Mouse (Mus musculus): ENCODE data around the gene Dnah1. TPM values are rescaled to one million over a fixed set of nuclear protein-coding genes. Genes with fewer than 3 reads are reported as not detected.

The Dnah1 gene
- polyA plus RNA-seq, 1 experiment from 2014 or later = 4.3 TPM

DNA sequence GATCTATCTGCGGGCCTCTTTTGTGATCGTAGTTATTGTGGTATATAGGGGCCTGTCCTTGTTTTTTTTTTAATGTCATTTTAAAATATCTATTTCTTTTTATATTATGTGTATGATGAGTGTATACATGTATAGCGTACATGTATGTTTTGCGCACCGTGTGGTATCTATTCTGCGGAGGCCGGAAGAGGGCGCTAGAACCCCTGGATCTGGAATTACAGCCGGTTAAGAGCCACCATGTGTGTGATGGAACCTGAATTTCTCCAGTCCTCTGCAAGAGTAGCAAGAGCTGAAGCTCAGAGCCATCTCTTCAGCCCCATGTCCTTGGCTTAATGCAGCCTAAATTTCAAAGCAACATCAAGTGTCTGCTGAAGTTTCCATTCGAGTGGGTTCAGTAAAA, 1.2 kb upstream of the Dnah1 start:
- no peaks in the 10 kb centered on the region for H3K36me3 ChIP-seq (replicated peaks; ENCODE audit: control insufficient read depth, insufficient read depth)
- H3K9ac ChIP-seq = no peak overlapping the region
- H3K4me2 ChIP-seq (replicated peaks) = no peak overlapping the region
- no peak for ATAC-seq (ENCODE audit: low FRiP score)
- H3K9me3 ChIP-seq (ENCODE audit: control insufficient read depth, low read length) = no peaks in the 10 kb centered on the region
- H3K27me3 ChIP-seq (ENCODE audit: control insufficient read depth, insufficient read depth, low read length) = no peaks in the 10 kb centered on the region
- no peak overlapping the region for H3K27ac ChIP-seq
- no peaks in the 10 kb centered on the region for H3K4me1 ChIP-seq (replicated peaks; ENCODE audit: control insufficient read depth, insufficient read depth, low read length)
- H3K4me3 ChIP-seq (replicated peaks; ENCODE audit: low read length) = no peak overlapping the region
- 65% methylated on average over 10 of the region's 10 CpGs for WGBS
- no peak for DNase-seq (ENCODE audit: low spot score)

DNA sequence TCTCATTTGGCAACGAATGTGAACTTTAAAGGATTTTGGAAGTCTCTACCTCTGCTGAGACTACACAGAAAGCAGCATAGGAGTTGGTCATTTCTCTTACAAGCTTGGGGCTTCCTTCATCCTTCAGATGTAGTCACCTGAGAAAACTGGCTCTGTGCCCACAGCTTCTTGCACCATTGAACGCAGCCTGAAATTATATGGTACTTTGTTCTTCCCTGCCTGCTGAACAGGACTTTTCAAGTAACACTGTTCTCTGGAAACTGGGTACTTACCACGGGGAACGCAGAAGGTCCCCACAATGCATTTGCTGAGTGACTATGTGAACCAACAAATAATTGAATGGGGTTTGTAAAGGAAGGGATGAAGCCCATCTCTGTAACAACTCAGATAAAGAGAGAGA, 507 bp downstream of the Dnah1 start:
- Histone ChIP-seq H3K4me1 (replicated peaks; ENCODE audit: control insufficient read depth, insufficient read depth, low read length) (no peaks in the 10 kb centered on the region), H3K9ac (peak overlapping the region; percentile 51; the same call in 1 of the 2 replicates), H3K27ac (no peak overlapping the region), H3K4me3 (replicated peaks; ENCODE audit: low read length) (peak overlapping the region; percentile 24; the same call in 1 of the 2 replicates), H3K4me2 (replicated peaks) (peak overlapping the region; percentile 50), H3K36me3 (replicated peaks; ENCODE audit: control insufficient read depth, insufficient read depth) (no peaks in the 10 kb centered on the region), H3K9me3 (ENCODE audit: control insufficient read depth, low read length) (no peaks in the 10 kb centered on the region), H3K27me3 (ENCODE audit: control insufficient read depth, insufficient read depth, low read length) (no peaks in the 10 kb centered on the region)
- DNase-seq (ENCODE audit: low spot score) (no peak), ATAC-seq (ENCODE audit: low FRiP score) (no peak)
- 78% methylated on average over 4 of the region's 4 CpGs for WGBS

DNA sequence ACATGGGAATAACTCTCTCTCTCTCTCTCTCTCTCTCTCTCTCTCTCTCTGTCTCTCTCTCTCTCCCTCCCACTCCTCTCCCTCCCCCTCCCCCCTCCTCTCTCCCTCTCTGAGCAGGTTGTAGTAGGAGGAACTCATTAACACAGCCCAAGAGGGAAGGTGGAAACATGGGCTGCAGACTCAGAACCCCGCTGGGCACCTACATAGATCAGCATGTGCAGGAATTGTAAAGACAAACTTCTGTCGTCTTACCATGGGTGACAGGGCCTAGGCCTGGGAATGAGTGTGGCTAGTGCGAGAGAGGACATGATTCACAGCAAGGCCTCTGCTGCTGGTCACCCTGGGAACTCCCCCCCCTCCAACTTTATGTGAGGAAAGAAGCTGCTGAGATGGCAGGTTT, 1.5 kb downstream of the Dnah1 start:
- Histone ChIP-seq H3K27me3 (ENCODE audit: control insufficient read depth, insufficient read depth, low read length) (no peaks in the 10 kb centered on the region), H3K9me3 (ENCODE audit: control insufficient read depth, low read length) (no peaks in the 10 kb centered on the region), H3K4me2 (replicated peaks) (no peak overlapping the region), H3K4me1 (replicated peaks; ENCODE audit: control insufficient read depth, insufficient read depth, low read length) (no peaks in the 10 kb centered on the region), H3K4me3 (replicated peaks; ENCODE audit: low read length) (no peak overlapping the region), H3K9ac (no peak overlapping the region), H3K36me3 (replicated peaks; ENCODE audit: control insufficient read depth, insufficient read depth) (no peaks in the 10 kb centered on the region), H3K27ac (no peak overlapping the region)
- no peak for DNase-seq (ENCODE audit: low spot score)
- 83% methylated on average over 3 of the region's 3 CpGs for WGBS
- ATAC-seq (ENCODE audit: low FRiP score) = no peak

DNA sequence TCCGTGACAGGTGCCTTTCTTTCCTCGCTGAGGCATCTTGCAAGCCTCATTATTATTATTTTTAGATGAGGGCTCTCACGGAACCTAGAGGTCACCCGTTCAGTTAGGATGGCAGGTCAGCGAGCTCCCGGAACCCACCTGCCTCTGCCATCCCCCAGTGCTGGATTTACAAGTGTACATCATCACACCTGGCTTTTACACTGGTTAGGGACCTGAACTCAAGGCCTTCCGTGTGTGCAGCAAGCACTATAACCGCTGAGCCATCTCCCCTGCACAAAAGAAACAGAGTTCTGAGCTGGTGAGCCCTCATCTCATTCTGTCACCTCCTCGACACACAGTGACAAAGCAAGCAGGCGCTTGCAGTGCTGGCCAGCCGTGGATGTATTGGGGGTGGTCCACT, 2.5 kb downstream of the Dnah1 start:
- H3K36me3 ChIP-seq (replicated peaks; ENCODE audit: control insufficient read depth, insufficient read depth) = no peaks in the 10 kb centered on the region
- DNase-seq (ENCODE audit: low spot score) = no peak
- no peaks in the 10 kb centered on the region for H3K9me3 ChIP-seq (ENCODE audit: control insufficient read depth, low read length)
- ATAC-seq (ENCODE audit: low FRiP score) = no peak
- no peaks in the 10 kb centered on the region for H3K4me1 ChIP-seq (replicated peaks; ENCODE audit: control insufficient read depth, insufficient read depth, low read length)
- H3K9ac ChIP-seq = no peak overlapping the region
- no peaks in the 10 kb centered on the region for H3K27me3 ChIP-seq (ENCODE audit: control insufficient read depth, insufficient read depth, low read length)
- H3K4me3 ChIP-seq (replicated peaks; ENCODE audit: low read length) = no peak overlapping the region
- H3K27ac ChIP-seq = no peak overlapping the region
- no peak overlapping the region for H3K4me2 ChIP-seq (replicated peaks)
- WGBS = 87% methylated on average over 11 of the region's 11 CpGs

DNA sequence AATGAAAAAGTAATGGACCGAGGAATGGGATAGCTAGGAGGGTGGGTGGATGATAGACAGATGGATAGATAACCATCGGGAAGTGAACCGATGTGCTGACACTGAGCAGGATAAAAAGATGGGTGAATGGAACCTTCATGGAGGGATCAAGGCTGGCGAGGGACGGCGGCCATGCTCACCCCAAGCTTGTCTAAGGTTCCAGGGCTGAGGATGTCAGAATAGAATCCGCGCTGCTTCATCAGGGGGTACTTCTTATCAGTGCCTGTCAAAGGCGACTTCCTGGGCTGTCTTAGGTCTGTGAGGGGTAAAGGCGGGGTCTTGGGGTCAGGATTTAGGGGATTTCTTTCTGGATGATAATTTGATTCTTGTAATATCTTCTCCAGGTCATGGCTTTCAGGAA, 4.2 kb downstream of the Dnah1 start:
- Histone ChIP-seq H3K9me3 (ENCODE audit: control insufficient read depth, low read length) (no peaks in the 10 kb centered on the region), H3K4me2 (replicated peaks) (no peak overlapping the region), H3K36me3 (replicated peaks; ENCODE audit: control insufficient read depth, insufficient read depth) (no peaks in the 10 kb centered on the region), H3K27ac (no peak overlapping the region), H3K4me1 (replicated peaks; ENCODE audit: control insufficient read depth, insufficient read depth, low read length) (no peaks in the 10 kb centered on the region), H3K4me3 (replicated peaks; ENCODE audit: low read length) (no peak overlapping the region), H3K9ac (no peak overlapping the region), H3K27me3 (ENCODE audit: control insufficient read depth, insufficient read depth, low read length) (no peaks in the 10 kb centered on the region)
- no peak for ATAC-seq (ENCODE audit: low FRiP score)
- DNase-seq (ENCODE audit: low spot score) = no peak
- WGBS = 90% methylated on average over 10 of the region's 10 CpGs

DNA sequence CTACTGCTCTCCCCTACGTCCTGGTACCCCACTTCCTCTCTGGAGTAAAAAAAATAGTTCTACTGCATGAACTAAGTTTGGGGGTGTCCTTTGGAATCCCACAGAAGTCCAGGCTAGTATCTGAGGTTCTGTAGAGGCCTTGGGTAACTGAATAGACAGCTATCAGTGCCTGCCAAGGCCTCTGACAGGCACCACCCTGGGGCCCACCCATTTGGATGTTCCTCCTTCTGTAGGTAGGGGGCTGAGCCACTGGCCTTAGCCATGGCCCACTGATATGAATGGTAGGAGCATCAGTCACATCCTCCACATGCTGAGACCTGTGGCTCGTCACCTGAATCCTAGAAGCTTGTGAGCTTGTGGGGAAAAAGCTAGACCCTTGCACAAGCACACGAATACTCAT, 5.9 kb downstream of the Dnah1 start:
- no peaks in the 10 kb centered on the region for H3K27me3 ChIP-seq (ENCODE audit: control insufficient read depth, insufficient read depth, low read length)
- H3K9me3 ChIP-seq (ENCODE audit: control insufficient read depth, low read length) = no peaks in the 10 kb centered on the region
- WGBS = 80% methylated on average over 3 of the region's 3 CpGs
- DNase-seq (ENCODE audit: low spot score) = no peak
- no peak overlapping the region for H3K9ac ChIP-seq
- ATAC-seq (ENCODE audit: low FRiP score) = no peak
- H3K36me3 ChIP-seq (replicated peaks; ENCODE audit: control insufficient read depth, insufficient read depth) = no peaks in the 10 kb centered on the region
- no peak overlapping the region for H3K4me3 ChIP-seq (replicated peaks; ENCODE audit: low read length)
- H3K27ac ChIP-seq = no peak overlapping the region
- no peak overlapping the region for H3K4me2 ChIP-seq (replicated peaks)
- H3K4me1 ChIP-seq (replicated peaks; ENCODE audit: control insufficient read depth, insufficient read depth, low read length) = no peaks in the 10 kb centered on the region

DNA sequence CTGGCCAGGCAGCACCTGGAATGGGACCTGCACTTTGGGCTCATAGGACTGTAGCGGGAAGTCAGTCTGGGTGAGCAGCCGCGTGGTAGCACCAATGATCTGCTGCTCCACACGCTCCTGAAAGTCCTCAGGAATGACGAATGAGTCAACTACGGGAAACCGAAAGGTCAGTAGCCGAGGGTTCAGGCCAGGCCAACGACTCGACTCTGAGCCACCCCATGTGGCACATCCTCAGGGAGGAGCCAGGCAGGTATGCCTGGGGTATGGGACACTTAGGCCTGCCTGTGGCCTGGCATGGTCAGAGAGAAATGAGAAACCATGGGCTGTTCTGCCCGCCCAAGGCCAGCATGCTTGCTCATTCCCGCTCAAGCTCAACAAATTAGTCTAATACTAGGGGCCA, 7.1 kb downstream of the Dnah1 start:
- DNase-seq (ENCODE audit: low spot score) = no peak
- Histone ChIP-seq H3K9me3 (ENCODE audit: control insufficient read depth, low read length) (no peaks in the 10 kb centered on the region), H3K4me2 (replicated peaks) (no peak overlapping the region), H3K27me3 (ENCODE audit: control insufficient read depth, insufficient read depth, low read length) (no peaks in the 10 kb centered on the region), H3K36me3 (replicated peaks; ENCODE audit: control insufficient read depth, insufficient read depth) (no peaks in the 10 kb centered on the region), H3K4me1 (replicated peaks; ENCODE audit: control insufficient read depth, insufficient read depth, low read length) (no peaks in the 10 kb centered on the region), H3K27ac (no peak overlapping the region), H3K9ac (no peak overlapping the region), H3K4me3 (replicated peaks; ENCODE audit: low read length) (no peak overlapping the region)
- WGBS = 84% methylated on average over 12 of the region's 12 CpGs
- ATAC-seq (ENCODE audit: low FRiP score) = no peak

DNA sequence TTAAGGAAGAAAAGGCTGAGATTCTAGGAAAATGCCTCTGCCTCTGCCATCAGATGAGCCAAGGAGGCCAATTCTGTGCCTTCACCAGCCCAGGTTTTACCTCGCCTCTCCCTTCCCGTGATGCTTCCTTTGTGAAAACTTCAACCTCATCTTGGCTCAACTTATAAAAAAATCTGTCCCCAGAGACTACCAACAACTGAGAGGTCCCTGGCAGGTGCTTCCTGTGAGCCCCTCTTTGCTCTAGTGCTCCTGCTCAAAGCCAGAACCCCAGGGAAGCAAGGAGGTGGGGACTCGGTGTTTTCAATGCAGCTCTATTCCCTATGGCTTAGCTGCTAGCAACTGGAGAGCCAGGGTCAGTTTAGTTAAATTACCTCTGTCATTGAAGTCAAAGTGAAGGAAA, 10.5 kb downstream of the Dnah1 start:
- Histone ChIP-seq H3K4me3 (replicated peaks; ENCODE audit: low read length) (no peak overlapping the region), H3K9me3 (ENCODE audit: control insufficient read depth, low read length) (no peaks in the 10 kb centered on the region), H3K4me1 (replicated peaks; ENCODE audit: control insufficient read depth, insufficient read depth, low read length) (no peaks in the 10 kb centered on the region), H3K27me3 (ENCODE audit: control insufficient read depth, insufficient read depth, low read length) (no peaks in the 10 kb centered on the region), H3K27ac (no peak overlapping the region), H3K9ac (no peak overlapping the region), H3K36me3 (replicated peaks; ENCODE audit: control insufficient read depth, insufficient read depth) (no peaks in the 10 kb centered on the region), H3K4me2 (replicated peaks) (no peak overlapping the region)
- WGBS = 45% methylated on average over 3 of the region's 3 CpGs
- DNase-seq (ENCODE audit: low spot score) = no peak
- no peak for ATAC-seq (ENCODE audit: low FRiP score)

DNA sequence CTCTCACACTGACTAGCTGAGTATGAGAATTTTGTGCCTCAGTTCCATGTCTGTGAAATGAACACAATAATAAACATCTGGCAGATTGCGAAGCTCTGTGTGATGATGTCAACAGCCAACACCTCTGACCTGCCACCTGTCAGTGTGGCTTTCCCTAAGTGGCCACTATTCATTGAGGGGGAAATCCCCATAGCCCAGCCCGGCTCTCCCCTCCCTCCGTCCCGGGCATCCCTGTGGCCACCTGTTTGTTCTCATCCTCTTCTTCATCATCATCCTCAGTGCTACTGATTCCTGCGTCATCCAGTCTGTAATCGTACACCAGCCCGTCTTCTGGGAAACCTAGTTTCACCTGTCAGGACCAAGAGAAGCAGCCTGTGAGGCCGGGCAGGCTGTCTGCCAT, 38.0 kb downstream of the Dnah1 start:
- no peak overlapping the region for H3K9ac ChIP-seq
- H3K4me3 ChIP-seq (replicated peaks; ENCODE audit: low read length) = no peak overlapping the region
- H3K9me3 ChIP-seq (ENCODE audit: control insufficient read depth, low read length) = no peaks in the 10 kb centered on the region
- H3K27ac ChIP-seq = no peak overlapping the region
- ATAC-seq (ENCODE audit: low FRiP score) (no peak), DNase-seq (ENCODE audit: low spot score) (no peak)
- H3K4me2 ChIP-seq (replicated peaks) = no peak overlapping the region
- no peaks in the 10 kb centered on the region for H3K36me3 ChIP-seq (replicated peaks; ENCODE audit: control insufficient read depth, insufficient read depth)
- H3K27me3 ChIP-seq (ENCODE audit: control insufficient read depth, insufficient read depth, low read length) = no peaks in the 10 kb centered on the region
- WGBS = 88% methylated on average over 8 of the region's 8 CpGs
- no peaks in the 10 kb centered on the region for H3K4me1 ChIP-seq (replicated peaks; ENCODE audit: control insufficient read depth, insufficient read depth, low read length)

DNA sequence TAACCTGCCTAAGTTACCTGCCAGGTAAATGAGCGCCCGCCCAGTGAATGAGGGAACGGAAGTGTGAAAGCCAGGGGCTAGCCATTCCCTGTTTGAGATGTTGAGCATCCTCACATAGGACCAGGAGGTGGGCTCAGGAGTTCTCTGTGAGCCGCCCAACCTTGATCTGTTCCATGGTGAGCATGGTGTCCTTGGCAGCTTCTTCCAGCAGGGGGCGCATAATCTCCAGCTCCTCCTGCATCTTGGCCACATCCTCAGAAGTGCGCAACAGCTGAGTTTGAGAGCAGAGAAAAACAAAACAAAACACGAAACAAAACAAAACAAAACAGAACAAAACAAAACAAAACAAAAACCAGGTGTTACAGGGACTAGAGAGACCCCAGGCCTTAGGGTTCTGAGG, 51.5 kb downstream of the Dnah1 start:
- Histone ChIP-seq H3K27ac (no peak overlapping the region), H3K4me3 (replicated peaks; ENCODE audit: low read length) (no peak overlapping the region), H3K36me3 (replicated peaks; ENCODE audit: control insufficient read depth, insufficient read depth) (no peaks in the 10 kb centered on the region), H3K4me2 (replicated peaks) (no peak overlapping the region), H3K9ac (no peak overlapping the region), H3K9me3 (ENCODE audit: control insufficient read depth, low read length) (no peaks in the 10 kb centered on the region), H3K27me3 (ENCODE audit: control insufficient read depth, insufficient read depth, low read length) (no peaks in the 10 kb centered on the region), H3K4me1 (replicated peaks; ENCODE audit: control insufficient read depth, insufficient read depth, low read length) (peaks cover 22% of the 10 kb centered on the region)
- ATAC-seq (ENCODE audit: low FRiP score) (no peak), DNase-seq (ENCODE audit: low spot score) (peak; percentile 86)
- 21% methylated on average over 7 of the region's 7 CpGs for WGBS
